Comparison of ENCODE assay signal across 28 mouse cellular contexts in genomic region chr5:120900666-120901065, GRCm38 (mm10). TPM values are rescaled to one million over a fixed set of nuclear protein-coding genes. Genes with fewer than 3 reads are reported as not detected.
DNase-seq lines count a peak whose midpoint lies in the region; ATAC-seq and TF ChIP-seq lines count a peak whose summit lies in the region.
"Had no signal": no experiment of that assay in that cellular context is flagged by ENCODE, and none has a peak within 500 bp of the region (broad histone marks: within the 10 kb centered on the region; RNA-seq: fewer than 3 reads in every experiment).

No protein-coding gene starts in this region.

- TF ChIP-seq CTCF in intestine, postnatal 0 days (IDR thresholded peaks at IDR 0.05; ENCODE audit: low read depth) = no peak

- no peak for ATAC-seq in forebrain, embryonic 11.5 days (replicated peaks; ENCODE audit: low FRiP score)
- no peak for ATAC-seq in forebrain, embryonic 16.5 days
- no peak for ATAC-seq in heart, embryonic 11.5 days (replicated peaks; ENCODE audit: insufficient number of reproducible peaks, low FRiP score, low TSS enrichment)
- ATAC-seq in intestine, embryonic 14.5 days (replicated peaks; ENCODE audit: low FRiP score, low TSS enrichment, low read depth) = no peak
- no peak for ATAC-seq in intestine, postnatal 0 days
- ATAC-seq: activated CD4-positive, CD25-positive, alpha-beta regulatory T cell, adult 4 months; CD4-positive, CD25-positive, alpha-beta regulatory T cell, adult 4 months; Patski had no signal

- H3K36me3 ChIP-seq in forebrain, embryonic 11.5 days (ENCODE audit: control insufficient read depth, insufficient read depth, low read length) = no peaks in the 10 kb centered on the region
- H3K36me3 ChIP-seq in forebrain, embryonic 16.5 days (ENCODE audit: control insufficient read depth, insufficient read depth) = no peaks in the 10 kb centered on the region
- H3K36me3 ChIP-seq in heart, embryonic 11.5 days (ENCODE audit: control insufficient read depth, insufficient read depth, low read length) = no peaks in the 10 kb centered on the region
- no peaks in the 10 kb centered on the region for H3K36me3 ChIP-seq in heart, embryonic 10.5 days
- H3K36me3 ChIP-seq in intestine, embryonic 14.5 days (ENCODE audit: control insufficient read depth, insufficient read depth, low read length) = no peaks in the 10 kb centered on the region
- H3K36me3 ChIP-seq in intestine, postnatal 0 days (ENCODE audit: control insufficient read depth, insufficient read depth) = peaks cover 4% of the 10 kb centered on the region; the same call in 1 of the 2 replicates
- H3K36me3 ChIP-seq: G1E had no signal

- H3K9me3 ChIP-seq in forebrain, embryonic 11.5 days (ENCODE audit: control insufficient read depth, low read length) = no peaks in the 10 kb centered on the region
- H3K9me3 ChIP-seq in forebrain, embryonic 16.5 days (ENCODE audit: control insufficient read depth, low read length) = 0 out of 2 replicates have a peak, but pooled peaks cover 3% of the 10 kb centered on the region
- H3K9me3 ChIP-seq in heart, embryonic 11.5 days (replicated peaks; ENCODE audit: control insufficient read depth, low read length) = no peaks in the 10 kb centered on the region
- no peaks in the 10 kb centered on the region for H3K9me3 ChIP-seq in heart, embryonic 10.5 days
- no peaks in the 10 kb centered on the region for H3K9me3 ChIP-seq in intestine, embryonic 14.5 days (ENCODE audit: control insufficient read depth, low read length)
- H3K9me3 ChIP-seq in intestine, postnatal 0 days (ENCODE audit: control insufficient read depth) = no peaks in the 10 kb centered on the region
- H3K9me3 ChIP-seq: G1E had no signal

- no peak overlapping the region for H3K4me3 ChIP-seq in forebrain, embryonic 11.5 days (ENCODE audit: low read depth, low read length)
- H3K4me3 ChIP-seq in forebrain, embryonic 16.5 days (replicated peaks; ENCODE audit: low read length) = no peak overlapping the region
- H3K4me3 ChIP-seq in heart, embryonic 11.5 days (ENCODE audit: low read depth, low read length) = no peak overlapping the region
- H3K4me3 ChIP-seq in heart, embryonic 10.5 days = no peak overlapping the region
- no peak overlapping the region for H3K4me3 ChIP-seq in intestine, embryonic 14.5 days (ENCODE audit: low read depth, low read length)
- H3K4me3 ChIP-seq in intestine, postnatal 0 days (ENCODE audit: low read depth, low read length) = no peak overlapping the region

- no peak overlapping the region for H3K27ac ChIP-seq in forebrain, embryonic 11.5 days (ENCODE audit: low read depth, low read length)
- no peak overlapping the region for H3K27ac ChIP-seq in forebrain, embryonic 16.5 days (ENCODE audit: low read length)
- H3K27ac ChIP-seq in heart, embryonic 11.5 days (ENCODE audit: low read depth, low read length) = no peak overlapping the region
- no peak overlapping the region for H3K27ac ChIP-seq in heart, embryonic 10.5 days
- H3K27ac ChIP-seq in intestine, embryonic 14.5 days (ENCODE audit: low read depth) = no peak overlapping the region
- no peak overlapping the region for H3K27ac ChIP-seq in intestine, postnatal 0 days (ENCODE audit: low read depth, low read length)

- H3K27me3 ChIP-seq in forebrain, embryonic 11.5 days (ENCODE audit: control insufficient read depth, insufficient read depth, low read length) = no peaks in the 10 kb centered on the region
- H3K27me3 ChIP-seq in forebrain, embryonic 16.5 days (replicated peaks; ENCODE audit: control insufficient read depth, insufficient read depth, low read length) = no peaks in the 10 kb centered on the region
- H3K27me3 ChIP-seq in heart, embryonic 11.5 days (ENCODE audit: control insufficient read depth, insufficient read depth, low read length) = no peaks in the 10 kb centered on the region
- no peaks in the 10 kb centered on the region for H3K27me3 ChIP-seq in heart, embryonic 10.5 days (ENCODE audit: insufficient read depth, poor library complexity, severe bottlenecking)
- no peaks in the 10 kb centered on the region for H3K27me3 ChIP-seq in intestine, embryonic 14.5 days (replicated peaks; ENCODE audit: control insufficient read depth, insufficient read depth, low read length)
- no peaks in the 10 kb centered on the region for H3K27me3 ChIP-seq in intestine, postnatal 0 days (replicated peaks; ENCODE audit: control insufficient read depth, insufficient read depth, low read length)

- peak; percentile 18 for DNase-seq in forebrain, embryonic 11.5 days (ENCODE audit: low spot score)
- DNase-seq in heart, adult 11 months = peak; percentile 79
- peak; percentile 35 for DNase-seq in heart, embryonic 10.5 days (ENCODE audit: low spot score)
- no peak for DNase-seq in heart, adult 18-20 months
- peak; percentile 7 for DNase-seq in intestine, embryonic 14.5 days (ENCODE audit: low spot score)
- DNase-seq: adrenal gland, adult 2 months; adrenal gland, adult 8-10 months; adrenal gland, postnatal 10 days; adrenal gland, postnatal 14 days; adrenal gland, postnatal 25 days; adrenal gland, postnatal 36 days; B cell, adult 2 months; cerebellum, adult 11 months; cerebellum, adult 11-12 months had no signal

- WGBS in forebrain, embryonic 11.5 days = 56% methylated on average over 1 of the region's 1 CpGs
- WGBS in forebrain, embryonic 16.5 days = 55% methylated on average over 1 of the region's 1 CpGs
- 38% methylated on average over 1 of the region's 1 CpGs for WGBS in heart, embryonic 11.5 days (ENCODE audit: insufficient replicate concordance)
- 43% methylated on average over 1 of the region's 1 CpGs for WGBS in heart, embryonic 10.5 days
- 59% methylated on average over 1 of the region's 1 CpGs for WGBS in intestine, embryonic 14.5 days
- 59% methylated on average over 1 of the region's 1 CpGs for WGBS in intestine, postnatal 0 days

- H3K4me2 ChIP-seq in forebrain, embryonic 11.5 days (ENCODE audit: low read depth, low read length, severe bottlenecking) = no peak overlapping the region
- no peak overlapping the region for H3K4me2 ChIP-seq in forebrain, embryonic 16.5 days (ENCODE audit: low read length)
- H3K4me2 ChIP-seq in heart, embryonic 11.5 days = no peak overlapping the region
- no peak overlapping the region for H3K4me2 ChIP-seq in intestine, embryonic 14.5 days (ENCODE audit: low read length)
- no peak overlapping the region for H3K4me2 ChIP-seq in intestine, postnatal 0 days (replicated peaks; ENCODE audit: low read depth)

- no peaks in the 10 kb centered on the region for H3K4me1 ChIP-seq in forebrain, embryonic 11.5 days (replicated peaks; ENCODE audit: control insufficient read depth, insufficient read depth, low read length)
- no peaks in the 10 kb centered on the region for H3K4me1 ChIP-seq in forebrain, embryonic 16.5 days (replicated peaks; ENCODE audit: control insufficient read depth, insufficient read depth, low read length)
- H3K4me1 ChIP-seq in heart, embryonic 11.5 days (ENCODE audit: control insufficient read depth, insufficient read depth, low read length) = no peaks in the 10 kb centered on the region
- no peaks in the 10 kb centered on the region for H3K4me1 ChIP-seq in heart, embryonic 10.5 days
- no peaks in the 10 kb centered on the region for H3K4me1 ChIP-seq in intestine, embryonic 14.5 days (replicated peaks; ENCODE audit: control insufficient read depth, insufficient read depth, low read length)
- no peaks in the 10 kb centered on the region for H3K4me1 ChIP-seq in intestine, postnatal 0 days (replicated peaks; ENCODE audit: control insufficient read depth, insufficient read depth, low read length)

- no peak overlapping the region for H3K9ac ChIP-seq in forebrain, embryonic 11.5 days (ENCODE audit: low read length)
- no peak overlapping the region for H3K9ac ChIP-seq in forebrain, embryonic 16.5 days (replicated peaks; ENCODE audit: low read depth, low read length)
- H3K9ac ChIP-seq in heart, embryonic 11.5 days (ENCODE audit: low read depth, low read length) = no peak overlapping the region
- H3K9ac ChIP-seq in intestine, embryonic 14.5 days (ENCODE audit: low read length) = no peak overlapping the region
- H3K9ac ChIP-seq in intestine, postnatal 0 days (ENCODE audit: low read depth, low read length) = no peak overlapping the region

RNA-seq across cellular contexts. Expression of gene Oas1a, which starts 6.7 kb away (rescaled TPM):
- 0.35 and 0.60 TPM in 2 replicates for polyA plus RNA-seq in forebrain, embryonic 11.5 days (2014; fragmentation: Nextera tagmentation; extraction: Ambion mirVana)
- polyA plus RNA-seq in forebrain, embryonic 16.5 days (2015; fragmentation: Nextera tagmentation; extraction: Ambion mirVana) = 0.40 and 0.53 TPM in 2 replicates
- polyA plus RNA-seq in heart, embryonic 11.5 days (2014; fragmentation: Nextera tagmentation; extraction: Ambion mirVana) = 0.24 TPM in 1 of 2 replicates, not detected in the other
- 0.26 and 0.38 TPM in 2 replicates for polyA plus RNA-seq in heart, embryonic 10.5 days (2016; fragmentation: Nextera tagmentation; extraction: Ambion mirVana)
- 1 to 10 TPM in 1 of 2 experiments, under 1 TPM in 1; 0.82 to 1.1 TPM for total RNA-seq in heart, adult 18-20 months (2021)
- 6.0 and 6.6 TPM in 2 replicates for polyA plus RNA-seq in intestine, embryonic 14.5 days (2014; fragmentation: Nextera tagmentation; extraction: Ambion mirVana)
- 65.4 and 65.6 TPM in 2 replicates for polyA plus RNA-seq in intestine, postnatal 0 days (2015; fragmentation: Nextera tagmentation; extraction: Ambion mirVana)

RNA-seq across cellular contexts. Expression of gene Oas1g, which starts 13.3 kb away (rescaled TPM):
- polyA plus RNA-seq in forebrain, embryonic 11.5 days (2014; fragmentation: Nextera tagmentation; extraction: Ambion mirVana) = not detected in 2 replicates
- not detected in 2 replicates for polyA plus RNA-seq in forebrain, embryonic 16.5 days (2015; fragmentation: Nextera tagmentation; extraction: Ambion mirVana)
- polyA plus RNA-seq in heart, embryonic 11.5 days (2014; fragmentation: Nextera tagmentation; extraction: Ambion mirVana) = not detected in 2 replicates
- polyA plus RNA-seq in heart, embryonic 10.5 days (2016; fragmentation: Nextera tagmentation; extraction: Ambion mirVana) = not detected in 2 replicates
- not detected for total RNA-seq in heart, adult 18-20 months (2021)
- polyA plus RNA-seq in intestine, embryonic 14.5 days (2014; fragmentation: Nextera tagmentation; extraction: Ambion mirVana) = 1.2 TPM in 2 replicates
- 30.9 and 31.8 TPM in 2 replicates for polyA plus RNA-seq in intestine, postnatal 0 days (2015; fragmentation: Nextera tagmentation; extraction: Ambion mirVana)
- total RNA-seq: adrenal gland, postnatal 14 days; G1E; MEL had no signal
- polyA plus RNA-seq: C2C12, G1E had no signal

RNA-seq across cellular contexts. Expression of gene Oas1d, which starts 13.7 kb away (rescaled TPM):
- not detected in 2 replicates for polyA plus RNA-seq in forebrain, embryonic 11.5 days (2014; fragmentation: Nextera tagmentation; extraction: Ambion mirVana)
- not detected in 2 replicates for polyA plus RNA-seq in forebrain, embryonic 16.5 days (2015; fragmentation: Nextera tagmentation; extraction: Ambion mirVana)
- polyA plus RNA-seq in heart, embryonic 11.5 days (2014; fragmentation: Nextera tagmentation; extraction: Ambion mirVana) = not detected in 2 replicates
- not detected in 2 replicates for polyA plus RNA-seq in heart, embryonic 10.5 days (2016; fragmentation: Nextera tagmentation; extraction: Ambion mirVana)
- not detected for total RNA-seq in heart, adult 18-20 months (2021)
- polyA plus RNA-seq in intestine, embryonic 14.5 days (2014; fragmentation: Nextera tagmentation; extraction: Ambion mirVana) = 0.11 TPM in 1 of 2 replicates, not detected in the other
- polyA plus RNA-seq in intestine, postnatal 0 days (2015; fragmentation: Nextera tagmentation; extraction: Ambion mirVana) = 0.18 and 0.25 TPM in 2 replicates
- total RNA-seq: adrenal gland, adult 18-20 months; adrenal gland, adult 2 months; adrenal gland, adult 8-10 months; adrenal gland, postnatal 14 days; adrenal gland, postnatal 25 days; adrenal gland, postnatal 36 days; adrenal gland, postnatal 4 days; CH12.LX; MEL had no signal
- polyA plus RNA-seq: adrenal gland, adult 2 months; brain, embryonic 14.5 days; C2C12; CD4-positive, CD25-positive, alpha-beta regulatory T cell, adult 4 months; G1E; Patski had no signal

RNA-seq across cellular contexts. Expression of gene Oas1h, which starts 39.4 kb away (rescaled TPM):
- not detected in 2 replicates for polyA plus RNA-seq in forebrain, embryonic 11.5 days (2014; fragmentation: Nextera tagmentation; extraction: Ambion mirVana)
- not detected in 2 replicates for polyA plus RNA-seq in forebrain, embryonic 16.5 days (2015; fragmentation: Nextera tagmentation; extraction: Ambion mirVana)
- not detected in 2 replicates for polyA plus RNA-seq in heart, embryonic 11.5 days (2014; fragmentation: Nextera tagmentation; extraction: Ambion mirVana)
- polyA plus RNA-seq in heart, embryonic 10.5 days (2016; fragmentation: Nextera tagmentation; extraction: Ambion mirVana) = not detected in 2 replicates
- not detected for total RNA-seq in heart, adult 18-20 months (2021)
- not detected in 2 replicates for polyA plus RNA-seq in intestine, embryonic 14.5 days (2014; fragmentation: Nextera tagmentation; extraction: Ambion mirVana)
- polyA plus RNA-seq in intestine, postnatal 0 days (2015; fragmentation: Nextera tagmentation; extraction: Ambion mirVana) = not detected in 2 replicates
- total RNA-seq: adrenal gland, adult 18-20 months; adrenal gland, adult 2 months; adrenal gland, adult 8-10 months; adrenal gland, postnatal 10 days; adrenal gland, postnatal 14 days; adrenal gland, postnatal 25 days; adrenal gland, postnatal 36 days; CH12.LX; ES-E14; G1E; MEL had no signal
- polyA plus RNA-seq: activated CD4-positive, CD25-positive, alpha-beta regulatory T cell, adult 4 months; adrenal gland, adult 2 months; brain, embryonic 14.5 days; C2C12; CD4-positive, CD25-positive, alpha-beta regulatory T cell, adult 4 months; G1E; Patski had no signal

RNA-seq across cellular contexts. Expression of gene Oas1f, which starts 53.5 kb away (rescaled TPM):
- not detected in 2 replicates for polyA plus RNA-seq in forebrain, embryonic 11.5 days (2014; fragmentation: Nextera tagmentation; extraction: Ambion mirVana)
- polyA plus RNA-seq in forebrain, embryonic 16.5 days (2015; fragmentation: Nextera tagmentation; extraction: Ambion mirVana) = not detected in 2 replicates
- polyA plus RNA-seq in heart, embryonic 11.5 days (2014; fragmentation: Nextera tagmentation; extraction: Ambion mirVana) = not detected in 2 replicates
- not detected in 2 replicates for polyA plus RNA-seq in heart, embryonic 10.5 days (2016; fragmentation: Nextera tagmentation; extraction: Ambion mirVana)
- not detected for total RNA-seq in heart, adult 18-20 months (2021)
- not detected in 2 replicates for polyA plus RNA-seq in intestine, embryonic 14.5 days (2014; fragmentation: Nextera tagmentation; extraction: Ambion mirVana)
- polyA plus RNA-seq in intestine, postnatal 0 days (2015; fragmentation: Nextera tagmentation; extraction: Ambion mirVana) = not detected in 2 replicates
- total RNA-seq: adrenal gland, adult 18-20 months; adrenal gland, adult 2 months; adrenal gland, adult 8-10 months; adrenal gland, postnatal 10 days; adrenal gland, postnatal 14 days; adrenal gland, postnatal 25 days; adrenal gland, postnatal 36 days; adrenal gland, postnatal 4 days; CH12.LX; G1E; MEL had no signal
- polyA plus RNA-seq: activated CD4-positive, CD25-positive, alpha-beta regulatory T cell, adult 4 months; adrenal gland, adult 2 months; brain, embryonic 14.5 days; C2C12; CD4-positive, CD25-positive, alpha-beta regulatory T cell, adult 4 months; G1E; Patski had no signal

Comparison
In these comparisons a context has a peak if more than half of its experiments do, and no peak if none do; other contexts are left out.
1. DNase-seq: peak in forebrain, embryonic 11.5 days (single experiment), heart, adult 11 months (single experiment), heart, embryonic 10.5 days (single experiment) and intestine, embryonic 14.5 days (single experiment); none in heart, adult 18-20 months (0 of 2).
2. RNA of gene Oas1g, which starts 13.3 kb away (polyA plus RNA-seq): 30.9 to 31.8 TPM in intestine, postnatal 0 days; 1.2 TPM in intestine, embryonic 14.5 days, not detected in forebrain, embryonic 11.5 days, not detected in forebrain, embryonic 16.5 days, not detected in heart, embryonic 11.5 days and not detected in heart, embryonic 10.5 days; every median in the first group is over 10 times any median in the second.